ENCODE assay signal across 20 mouse cellular contexts in the genomic region with DNA sequence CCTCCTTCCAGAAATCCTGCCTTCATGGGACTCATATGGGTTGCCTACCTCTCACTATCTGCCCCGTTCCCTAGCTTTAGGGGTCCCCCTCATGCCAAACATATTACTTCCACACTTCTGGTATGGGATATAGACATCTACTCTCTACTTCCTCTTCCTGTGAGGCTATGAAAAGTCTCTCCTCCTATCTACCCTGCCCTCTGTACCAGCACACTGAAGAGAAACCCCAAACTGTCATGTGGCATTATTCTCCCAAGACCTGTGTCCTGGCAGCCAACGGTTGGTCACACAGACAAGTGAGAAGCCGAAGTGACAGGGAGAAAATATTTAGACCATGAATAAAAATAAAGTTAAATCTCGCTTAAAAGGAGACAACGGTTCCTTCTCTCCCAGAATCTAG.
"Had no signal": no experiment of that assay in that cellular context is flagged by ENCODE, and none has a peak within 500 bp of the region (broad histone marks: within the 10 kb centered on the region; RNA-seq: fewer than 3 reads in every experiment).

No protein-coding gene starts in this region.

- H3K4me2 ChIP-seq: heart, embryonic 11.5 days; hindbrain, embryonic 12.5 days; hindbrain, embryonic 14.5 days; intestine, embryonic 15.5 days; kidney, embryonic 15.5 days; limb, embryonic 13.5 days; limb, embryonic 15.5 days; liver, embryonic 12.5 days had no signal

- H3K9me3 ChIP-seq: hindbrain, embryonic 10.5 days; hindbrain, embryonic 12.5 days; intestine, embryonic 15.5 days; kidney, embryonic 15.5 days; limb, embryonic 13.5 days; limb, embryonic 15.5 days; liver, embryonic 12.5 days had no signal

- H3K4me3 ChIP-seq: heart, adult 2 months; hindbrain, embryonic 10.5 days; hindbrain, embryonic 12.5 days; intestine, embryonic 15.5 days; kidney, embryonic 15.5 days; left cerebral cortex, adult 2 months; limb, embryonic 13.5 days; limb, embryonic 15.5 days; liver, embryonic 12.5 days had no signal

- H3K36me3 ChIP-seq: hindbrain, embryonic 10.5 days; hindbrain, embryonic 12.5 days; intestine, embryonic 15.5 days; kidney, embryonic 15.5 days; limb, embryonic 13.5 days; limb, embryonic 15.5 days; liver, embryonic 12.5 days had no signal

- DNase-seq: gastrocnemius, postnatal 14 days; gastrocnemius, postnatal 36 days; heart, adult 2 months; kidney, adult 18-20 months; kidney, adult 8-10 months; kidney, postnatal 14 days had no signal

- H3K4me1 ChIP-seq: intestine, embryonic 15.5 days; liver, embryonic 12.5 days had no signal

- H3K27ac ChIP-seq: heart, adult 2 months; hindbrain, embryonic 10.5 days; hindbrain, embryonic 12.5 days; hindbrain, embryonic 14.5 days; intestine, embryonic 15.5 days; kidney, embryonic 15.5 days; kidney, postnatal 0 days; left cerebral cortex, adult 2 months; limb, embryonic 13.5 days; liver, embryonic 12.5 days; liver, embryonic 14.5 days had no signal

- H3K9ac ChIP-seq: hindbrain, embryonic 12.5 days; hindbrain, embryonic 14.5 days; intestine, embryonic 15.5 days; kidney, embryonic 15.5 days; limb, embryonic 13.5 days; limb, embryonic 15.5 days; liver, embryonic 12.5 days; liver, embryonic 14.5 days had no signal

- H3K27me3 ChIP-seq: hindbrain, embryonic 12.5 days; intestine, embryonic 15.5 days; kidney, embryonic 15.5 days; limb, embryonic 13.5 days; limb, embryonic 15.5 days had no signal

- ATAC-seq: inflammation-experienced regulatory T-cells, adult 6 months; intestine, embryonic 15.5 days; intestine, postnatal 0 days; liver, embryonic 12.5 days had no signal
